Mouse (Mus musculus): Measurements from ENCODE around the gene Cpt1a. TPM values are rescaled to one million over a fixed set of nuclear protein-coding genes. Genes with fewer than 3 reads are reported as not detected.

The Cpt1a gene
- total and polyA plus RNA-seq, 2 experiments from 2014 or later, result 49.8 to 79.4 TPM

DNA sequence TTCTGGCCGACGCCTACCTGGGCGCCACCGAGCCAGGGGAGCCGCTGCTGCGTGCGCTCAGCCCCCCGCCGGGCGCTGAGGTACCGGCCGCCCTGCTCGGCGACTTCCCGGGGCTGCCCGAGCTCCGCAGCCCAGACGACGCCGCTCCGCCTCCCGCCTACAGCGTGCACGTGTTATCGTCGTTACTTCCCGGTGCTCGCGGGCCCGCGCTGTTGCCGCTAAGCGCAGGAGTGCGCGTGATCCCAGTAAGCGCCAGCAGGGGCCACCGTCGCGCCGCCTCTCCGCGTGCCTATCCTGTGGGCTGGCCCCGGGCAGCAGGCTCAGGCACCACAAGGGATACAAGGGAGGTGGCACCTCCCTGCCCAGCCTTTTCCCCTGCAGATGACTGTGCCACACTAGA is 67.0 kb downstream of the Cpt1a start:
- Histone ChIP-seq H3K9me3 (replicated peaks; ENCODE audit: control insufficient read depth, low read length) (no peaks in the 10 kb centered on the region), H3K27ac (ENCODE audit: low read depth) (peak overlapping the region; percentile 63), H3K36me3 (replicated peaks; ENCODE audit: control insufficient read depth, insufficient read depth, low read length) (peaks cover 24% of the 10 kb centered on the region), H3K27me3 (ENCODE audit: control insufficient read depth, insufficient read depth, low read length) (no peaks in the 10 kb centered on the region), H3K4me1 (ENCODE audit: control insufficient read depth, insufficient read depth) (peaks cover 8% of the 10 kb centered on the region; the same call in 1 of the 2 replicates), H3K4me2 (ENCODE audit: low read depth, low read length) (peak overlapping the region; percentile 88), H3K4me3 (ENCODE audit: low read depth, low read length) (peak overlapping the region; percentile 51), H3K9ac (replicated peaks; ENCODE audit: low read depth, low read length) (no peak overlapping the region; the same call in 1 of the 2 replicates)
- TF ChIP-seq EP300 (IDR thresholded peaks at IDR 0.05; ENCODE audit: low read depth) (no peak), CTCF (IDR thresholded peaks at IDR 0.05; ENCODE audit: low read depth) (peak; percentile 86)
- under 1% methylated on average over 43 of the region's 43 CpGs for WGBS
- peak; percentile 94 for ATAC-seq (ENCODE audit: insufficient read depth, low read depth)
- DNase-seq (ENCODE audit: low spot score), result peak; percentile 85

- no peak for DNase-seq (ENCODE audit: low spot score)
- TF ChIP-seq EP300 (IDR thresholded peaks at IDR 0.05; ENCODE audit: low read depth) (no peak), CTCF (IDR thresholded peaks at IDR 0.05; ENCODE audit: low read depth) (no peak)
- H3K9ac ChIP-seq (replicated peaks; ENCODE audit: low read depth, low read length), result no peak overlapping the region
- peaks cover 8% of the 10 kb centered on the region; the same call in 1 of the 2 replicates for H3K4me1 ChIP-seq (ENCODE audit: control insufficient read depth, insufficient read depth)
- no peak overlapping the region for H3K4me2 ChIP-seq (ENCODE audit: low read depth, low read length)
- no peaks in the 10 kb centered on the region for H3K27me3 ChIP-seq (ENCODE audit: control insufficient read depth, insufficient read depth, low read length)
- WGBS, result 24% methylated on average over 1 of the region's 1 CpGs
- no peaks in the 10 kb centered on the region; the same call in 1 of the 2 replicates for H3K36me3 ChIP-seq (replicated peaks; ENCODE audit: control insufficient read depth, insufficient read depth, low read length)
- no peak for ATAC-seq (ENCODE audit: insufficient read depth, low read depth)
- H3K27ac ChIP-seq (ENCODE audit: low read depth), result no peak overlapping the region
- H3K9me3 ChIP-seq (replicated peaks; ENCODE audit: control insufficient read depth, low read length), result no peaks in the 10 kb centered on the region
- H3K4me3 ChIP-seq (ENCODE audit: low read depth, low read length), result no peak overlapping the region
These were observed 70.2 kb downstream of the Cpt1a start for GRCm38 (mm10) chr19:3392384-3392783.

DNA sequence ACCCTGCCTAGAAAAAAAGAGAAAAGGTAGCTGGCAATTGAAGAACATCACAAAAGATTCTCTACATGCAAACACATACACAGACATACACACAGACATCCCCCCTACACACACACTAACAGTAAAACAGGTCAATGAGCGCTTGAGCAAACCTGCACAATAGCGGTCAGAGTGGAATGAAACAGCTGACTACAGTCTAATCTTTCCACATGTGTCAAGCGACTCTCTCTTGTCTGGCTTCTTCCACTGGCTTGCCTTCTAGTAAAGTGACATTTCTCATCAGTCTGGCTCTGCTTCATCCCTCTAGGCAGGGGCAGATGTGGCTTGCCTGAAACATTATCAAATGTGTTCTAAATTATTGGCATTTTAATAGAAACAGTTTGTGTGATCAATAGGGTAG is 72.1 kb downstream of the Cpt1a start:
- 72% methylated on average over 3 of the region's 3 CpGs for WGBS

DNA sequence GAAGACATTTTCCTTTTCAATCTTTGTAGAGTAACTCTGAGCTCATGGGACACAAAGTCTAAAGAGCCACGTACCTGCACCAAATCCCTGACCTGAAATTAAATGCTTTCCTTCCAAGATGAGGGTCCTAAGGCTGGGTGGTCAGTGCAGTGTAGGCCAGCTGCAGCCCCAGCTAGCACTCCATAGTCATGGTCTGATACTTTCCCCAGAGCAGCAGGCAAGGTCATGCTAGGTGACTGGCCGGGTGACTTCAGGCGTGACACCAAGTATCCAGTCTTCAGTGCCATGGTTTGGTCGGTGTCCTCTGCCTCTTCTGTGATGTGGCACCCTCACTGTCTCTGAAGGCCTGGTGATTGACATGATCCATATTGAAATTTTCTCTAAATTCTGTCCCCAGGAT is 77.9 kb downstream of the Cpt1a start:
- no peak for TF ChIP-seq CTCF (IDR thresholded peaks at IDR 0.05; ENCODE audit: low read depth)
- TF ChIP-seq EP300 (IDR thresholded peaks at IDR 0.05; ENCODE audit: low read depth), result no peak
- H3K4me2 ChIP-seq (ENCODE audit: low read depth, low read length), result no peak overlapping the region
- peaks cover 8% of the 10 kb centered on the region for H3K36me3 ChIP-seq (replicated peaks; ENCODE audit: control insufficient read depth, insufficient read depth, low read length)
- DNase-seq (ENCODE audit: low spot score) (no peak), ATAC-seq (ENCODE audit: insufficient read depth, low read depth) (no peak)
- no peaks in the 10 kb centered on the region for H3K9me3 ChIP-seq (replicated peaks; ENCODE audit: control insufficient read depth, low read length)
- H3K9ac ChIP-seq (replicated peaks; ENCODE audit: low read depth, low read length), result no peak overlapping the region
- no peaks in the 10 kb centered on the region for H3K27me3 ChIP-seq (ENCODE audit: control insufficient read depth, insufficient read depth, low read length)
- 91% methylated on average over 4 of the region's 4 CpGs for WGBS
- peaks cover 5% of the 10 kb centered on the region for H3K4me1 ChIP-seq (ENCODE audit: control insufficient read depth, insufficient read depth)
- no peak overlapping the region for H3K4me3 ChIP-seq (ENCODE audit: low read depth, low read length)
- H3K27ac ChIP-seq (ENCODE audit: low read depth), result no peak overlapping the region

More for the DNA sequence above, 72.1 kb downstream of the Cpt1a start:
- ATAC-seq (ENCODE audit: insufficient read depth, low read depth), result no peak
- TF ChIP-seq EP300 (IDR thresholded peaks at IDR 0.05; ENCODE audit: low read depth), result no peak
- no peak for TF ChIP-seq CTCF (IDR thresholded peaks at IDR 0.05; ENCODE audit: low read depth)
- no peaks in the 10 kb centered on the region for H3K27me3 ChIP-seq (ENCODE audit: control insufficient read depth, insufficient read depth, low read length)
- no peak overlapping the region for H3K9ac ChIP-seq (replicated peaks; ENCODE audit: low read depth, low read length)
- H3K4me1 ChIP-seq (ENCODE audit: control insufficient read depth, insufficient read depth), result 0 out of 2 replicates have a peak, but pooled peaks cover 3% of the 10 kb centered on the region
- H3K4me2 ChIP-seq (ENCODE audit: low read depth, low read length), result no peak overlapping the region
- no peaks in the 10 kb centered on the region for H3K9me3 ChIP-seq (replicated peaks; ENCODE audit: control insufficient read depth, low read length)
- H3K36me3 ChIP-seq (replicated peaks; ENCODE audit: control insufficient read depth, insufficient read depth, low read length), result no peaks in the 10 kb centered on the region; the same call in 1 of the 2 replicates
- no peak overlapping the region for H3K27ac ChIP-seq (ENCODE audit: low read depth)
- no peak overlapping the region for H3K4me3 ChIP-seq (ENCODE audit: low read depth, low read length)
- DNase-seq (ENCODE audit: low spot score), result no peak

DNA sequence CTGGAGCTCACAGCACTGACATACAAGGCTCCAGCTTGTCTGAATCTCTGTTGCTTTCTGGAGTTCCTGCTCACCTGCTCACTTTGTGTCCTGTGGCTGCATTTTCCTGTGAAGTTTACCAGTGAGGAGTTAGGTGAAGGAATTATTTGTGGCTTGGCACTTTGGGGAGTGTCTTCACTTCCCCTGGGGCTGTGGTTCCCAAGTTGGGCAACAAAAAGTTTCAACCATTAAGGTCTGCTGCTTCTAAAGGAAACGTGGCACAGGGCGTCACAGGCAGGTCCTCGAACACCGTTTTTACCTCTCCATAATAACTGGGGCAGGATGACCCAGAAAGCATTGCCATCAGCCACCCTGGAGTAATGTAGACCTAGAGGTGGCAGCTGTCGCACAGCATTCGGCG is 79.4 kb downstream of the Cpt1a start:
- no peak overlapping the region for H3K9ac ChIP-seq (replicated peaks; ENCODE audit: low read depth, low read length)
- peaks cover 5% of the 10 kb centered on the region for H3K4me1 ChIP-seq (ENCODE audit: control insufficient read depth, insufficient read depth)
- no peak for DNase-seq (ENCODE audit: low spot score)
- H3K4me3 ChIP-seq (ENCODE audit: low read depth, low read length), result no peak overlapping the region
- no peaks in the 10 kb centered on the region for H3K27me3 ChIP-seq (ENCODE audit: control insufficient read depth, insufficient read depth, low read length)
- no peak for ATAC-seq (ENCODE audit: insufficient read depth, low read depth)
- peaks cover 14% of the 10 kb centered on the region for H3K36me3 ChIP-seq (replicated peaks; ENCODE audit: control insufficient read depth, insufficient read depth, low read length)
- no peak overlapping the region for H3K4me2 ChIP-seq (ENCODE audit: low read depth, low read length)
- WGBS, result 59% methylated on average over 7 of the region's 7 CpGs
- H3K27ac ChIP-seq (ENCODE audit: low read depth), result no peak overlapping the region
- TF ChIP-seq CTCF (IDR thresholded peaks at IDR 0.05; ENCODE audit: low read depth) (no peak), EP300 (IDR thresholded peaks at IDR 0.05; ENCODE audit: low read depth) (no peak)
- H3K9me3 ChIP-seq (replicated peaks; ENCODE audit: control insufficient read depth, low read length), result no peaks in the 10 kb centered on the region

DNA sequence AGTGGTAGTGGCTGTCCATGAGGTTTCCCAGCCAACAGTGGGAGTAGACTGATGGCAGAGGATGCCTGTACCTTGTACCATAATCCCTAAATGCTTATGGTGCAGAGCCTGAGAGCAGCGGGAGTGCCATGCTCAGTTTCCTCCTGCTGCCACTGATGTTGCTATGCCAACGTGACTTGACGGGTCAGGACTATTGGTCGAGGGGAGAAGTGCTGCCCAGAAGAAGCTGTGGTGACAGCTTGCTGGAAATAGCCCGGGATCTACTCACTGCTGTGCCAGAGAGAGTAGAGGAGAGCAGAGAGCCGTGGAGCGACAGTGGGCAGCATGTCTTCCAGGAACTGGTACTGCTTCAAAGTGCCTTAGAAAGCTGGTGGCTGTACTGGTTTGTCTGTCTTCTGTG is 79.8 kb downstream of the Cpt1a start:
- peak; percentile 61 for DNase-seq (ENCODE audit: low spot score)
- 19% methylated on average over 7 of the region's 7 CpGs for WGBS
- H3K9ac ChIP-seq (replicated peaks; ENCODE audit: low read depth, low read length), result no peak overlapping the region
- peaks cover 14% of the 10 kb centered on the region for H3K36me3 ChIP-seq (replicated peaks; ENCODE audit: control insufficient read depth, insufficient read depth, low read length)
- ATAC-seq (ENCODE audit: insufficient read depth, low read depth), result peak; percentile 84
- H3K4me3 ChIP-seq (ENCODE audit: low read depth, low read length), result no peak overlapping the region
- H3K4me2 ChIP-seq (ENCODE audit: low read depth, low read length), result 0 out of 2 replicates have a peak overlapping the region, but pooled peaks have one; percentile 7
- H3K27ac ChIP-seq (ENCODE audit: low read depth), result no peak overlapping the region
- peaks cover 5% of the 10 kb centered on the region for H3K4me1 ChIP-seq (ENCODE audit: control insufficient read depth, insufficient read depth)
- H3K9me3 ChIP-seq (replicated peaks; ENCODE audit: control insufficient read depth, low read length), result no peaks in the 10 kb centered on the region
- no peaks in the 10 kb centered on the region for H3K27me3 ChIP-seq (ENCODE audit: control insufficient read depth, insufficient read depth, low read length)
- TF ChIP-seq EP300 (IDR thresholded peaks at IDR 0.05; ENCODE audit: low read depth), result no peak
- TF ChIP-seq CTCF (IDR thresholded peaks at IDR 0.05; ENCODE audit: low read depth), result no peak
